Mouse (Mus musculus) spleen, postnatal 10 days (tissue): ENCODE results near the gene Myo1b.

Source experiments
- DNase-seq, 2 experiments: peaks; one replicate each; pipeline ENCODE4 v3.0.0; 2021 to 2022; ENCODE audit warnings: low spot score in 2 of 2

Gene Myo1b

GRCm38 (mm10) chr1:51789269-51789668 is 126.6 kb downstream of the Myo1b start:
- no peak for DNase-seq

- DNase-seq = no peak
These were observed 133.8 kb downstream of the Myo1b start for GRCm38 (mm10) chr1:51782091-51782490.

- no peak for DNase-seq
These were observed 135.5 kb downstream of the Myo1b start for GRCm38 (mm10) chr1:51780357-51780756.

- DNase-seq = no peak
These were observed 137.6 kb downstream of the Myo1b start for GRCm38 (mm10) chr1:51778241-51778640.

- DNase-seq = no peak
These were observed 145.4 kb downstream of the Myo1b start for GRCm38 (mm10) chr1:51770504-51770871.

- DNase-seq = no peak
These were observed 145.9 kb downstream of the Myo1b start for GRCm38 (mm10) chr1:51769815-51770503.

GRCm38 (mm10) chr1:51766271-51766670 is 149.6 kb downstream of the Myo1b start:
- no peak for DNase-seq

GRCm38 (mm10) chr1:51765156-51765555 is 150.7 kb downstream of the Myo1b start:
- DNase-seq = no peak

- DNase-seq = no peak
These were observed 156.2 kb downstream of the Myo1b start for GRCm38 (mm10) chr1:51759657-51760056.

- no peak for DNase-seq
These were observed 157.4 kb downstream of the Myo1b start for GRCm38 (mm10) chr1:51758326-51759109.

GRCm38 (mm10) chr1:51753621-51754020 is 162.2 kb downstream of the Myo1b start:
- DNase-seq = no peak

- no peak for DNase-seq
These were observed 164.9 kb downstream of the Myo1b start for GRCm38 (mm10) chr1:51751006-51751405.

- DNase-seq = no peak
These were observed 167.6 kb downstream of the Myo1b start for GRCm38 (mm10) chr1:51748306-51748705.

GRCm38 (mm10) chr1:51747494-51747893 is 168.4 kb downstream of the Myo1b start:
- DNase-seq = no peak

- DNase-seq = no peak
These were observed 169.1 kb downstream of the Myo1b start for GRCm38 (mm10) chr1:51746711-51747240.

- no peak for DNase-seq
These were observed 172.0 kb downstream of the Myo1b start for GRCm38 (mm10) chr1:51743756-51744425.

GRCm38 (mm10) chr1:51742586-51742985 is 173.3 kb downstream of the Myo1b start:
- no peak for DNase-seq

- DNase-seq = no peak
These were observed 175.1 kb downstream of the Myo1b start for GRCm38 (mm10) chr1:51740626-51741231.

- no peak for DNase-seq
These were observed 176.5 kb downstream of the Myo1b start for GRCm38 (mm10) chr1:51739252-51739852.

- DNase-seq = no peak
These were observed 179.0 kb downstream of the Myo1b start for GRCm38 (mm10) chr1:51736822-51737221.

- no peak for DNase-seq
These were observed 181.2 kb downstream of the Myo1b start for GRCm38 (mm10) chr1:51734721-51735120.

- no peak for DNase-seq
These were observed 186.5 kb downstream of the Myo1b start for GRCm38 (mm10) chr1:51729407-51729806.
